Mouse (Mus musculus) kidney, postnatal 10 days (tissue): ENCODE results near the gene Sox5.

ENCODE experiments used
- DNase-seq: peaks from one replicate; pipeline ENCODE4 v3.0.0; 2021; ENCODE audit warnings: mixed read lengths

Gene Sox5

DNA sequence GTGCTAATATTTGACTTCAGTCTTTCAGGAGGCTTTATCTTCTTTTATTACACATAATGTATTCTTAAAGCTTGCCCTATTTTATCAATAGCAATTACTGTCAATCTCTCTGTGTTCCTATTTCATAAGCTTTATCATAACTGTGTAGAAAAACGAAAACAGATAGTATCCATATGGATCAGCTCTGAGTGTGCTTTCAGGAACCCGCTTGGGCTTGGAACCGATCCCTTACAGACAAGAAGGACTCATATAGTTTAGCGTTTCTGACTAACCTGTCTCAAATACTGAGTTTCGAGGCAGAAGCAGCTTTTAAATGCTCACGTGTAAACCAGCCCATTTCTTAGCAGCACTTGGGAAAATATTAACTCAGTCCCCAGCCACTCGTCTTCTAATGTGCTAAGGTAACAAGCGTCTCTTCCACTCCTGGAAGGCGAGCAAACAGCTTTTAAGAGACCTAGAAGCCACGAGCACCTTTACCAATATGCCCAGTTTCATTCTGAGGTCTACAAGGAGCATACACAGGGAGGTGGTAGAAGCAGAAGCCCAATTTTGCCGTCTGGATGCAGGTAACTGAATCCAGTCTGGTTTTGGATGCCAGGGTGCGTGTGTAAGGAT, 706.3 kb downstream of the Sox5 start:
- DNase-seq: no peak

DNA sequence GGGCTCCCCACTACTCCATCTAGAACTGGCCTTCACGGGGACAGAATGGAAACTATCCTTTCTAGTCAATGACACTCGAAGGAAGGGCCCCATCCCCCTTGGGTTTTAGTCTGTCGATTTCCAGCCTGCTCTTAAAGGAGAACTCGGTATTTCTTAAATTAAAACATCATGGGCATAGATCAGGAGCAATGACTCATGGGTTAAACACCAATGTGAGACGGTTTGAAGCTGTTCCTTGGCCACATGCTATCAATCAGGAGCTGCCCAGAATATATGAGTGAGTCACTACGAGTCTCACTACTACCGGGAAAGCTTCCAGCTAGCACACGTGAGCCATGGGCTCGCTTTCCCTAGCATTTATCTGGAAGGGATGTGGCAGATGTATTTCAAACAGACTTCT, 707.0 kb downstream of the Sox5 start:
- peak; percentile 30 for DNase-seq

DNA sequence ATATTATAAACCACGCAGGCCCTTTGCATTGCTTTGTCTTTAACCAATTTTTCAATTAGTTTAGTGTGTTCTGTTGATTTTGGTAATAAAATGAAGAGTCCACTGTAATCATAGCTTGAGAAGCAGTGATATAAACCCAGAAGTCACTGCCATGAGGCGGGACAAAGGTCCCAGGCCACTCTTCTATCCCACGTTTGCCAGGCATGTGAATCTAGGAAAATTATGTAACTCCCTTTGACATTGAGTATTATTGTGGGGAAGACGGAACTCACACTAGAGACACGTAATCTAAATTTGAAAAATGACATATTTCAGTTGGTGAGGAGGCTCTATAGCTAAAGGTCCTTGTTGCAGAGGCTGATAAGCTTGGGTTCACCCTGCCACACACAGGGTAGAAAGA, 711.3 kb downstream of the Sox5 start:
- DNase-seq: no peak

DNA sequence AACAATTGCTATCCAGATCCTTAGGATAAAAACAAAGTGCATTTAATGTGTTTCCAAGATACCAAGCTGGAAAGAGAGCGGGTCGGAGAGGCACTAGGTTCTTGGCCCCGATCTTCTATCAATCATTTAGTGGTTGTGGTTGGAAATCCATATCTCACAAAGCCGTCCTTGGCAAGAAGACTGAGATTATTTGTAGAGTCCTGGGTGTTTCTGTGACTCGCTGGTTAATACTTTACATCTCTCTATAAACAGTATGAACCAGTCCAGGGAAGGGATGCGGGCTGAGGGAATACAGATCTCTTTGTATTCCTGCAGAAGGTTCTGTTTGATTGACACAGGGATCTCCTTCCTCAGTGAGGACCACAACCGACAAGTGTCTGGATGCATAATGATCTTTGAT, 714.3 kb downstream of the Sox5 start:
- DNase-seq: no peak

DNA sequence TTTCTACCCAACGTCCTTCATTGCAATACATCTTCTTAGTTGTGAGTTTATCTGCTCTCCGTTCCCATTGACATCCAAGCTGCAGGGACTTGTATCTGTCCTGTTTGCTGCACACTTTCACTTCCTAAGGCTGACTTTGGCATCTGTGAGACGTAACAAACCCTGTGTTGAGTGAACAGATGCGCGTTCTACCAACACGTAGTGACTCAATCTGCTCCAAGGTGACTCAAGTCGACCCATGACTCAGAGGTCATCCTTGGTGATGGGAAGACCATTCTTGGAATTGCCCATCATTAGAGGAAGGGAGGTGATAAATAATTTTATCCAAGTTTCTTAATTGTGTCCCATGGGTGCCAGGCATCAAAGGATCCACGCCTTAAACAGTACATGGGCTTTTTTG, 719.3 kb downstream of the Sox5 start:
- no peak for DNase-seq

DNA sequence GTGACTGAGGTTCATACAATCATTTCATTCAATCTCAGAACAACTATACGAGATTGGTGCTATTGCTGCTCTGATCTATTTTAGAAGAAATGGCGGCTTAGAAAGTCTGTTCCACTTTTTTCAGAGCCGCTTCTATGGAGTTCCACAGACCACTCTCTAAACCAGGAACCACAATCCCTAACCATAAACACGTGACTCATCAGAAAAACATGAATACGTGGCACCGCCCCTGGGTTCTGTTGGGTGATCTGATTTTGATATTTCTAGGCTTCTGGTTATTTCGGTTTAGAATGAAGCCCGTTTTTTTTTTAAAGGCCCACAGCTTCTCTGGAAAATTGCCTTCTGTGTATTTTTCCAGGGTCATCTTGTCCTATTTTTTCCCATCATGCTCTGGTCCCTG, 720.0 kb downstream of the Sox5 start:
- no peak for DNase-seq

DNA sequence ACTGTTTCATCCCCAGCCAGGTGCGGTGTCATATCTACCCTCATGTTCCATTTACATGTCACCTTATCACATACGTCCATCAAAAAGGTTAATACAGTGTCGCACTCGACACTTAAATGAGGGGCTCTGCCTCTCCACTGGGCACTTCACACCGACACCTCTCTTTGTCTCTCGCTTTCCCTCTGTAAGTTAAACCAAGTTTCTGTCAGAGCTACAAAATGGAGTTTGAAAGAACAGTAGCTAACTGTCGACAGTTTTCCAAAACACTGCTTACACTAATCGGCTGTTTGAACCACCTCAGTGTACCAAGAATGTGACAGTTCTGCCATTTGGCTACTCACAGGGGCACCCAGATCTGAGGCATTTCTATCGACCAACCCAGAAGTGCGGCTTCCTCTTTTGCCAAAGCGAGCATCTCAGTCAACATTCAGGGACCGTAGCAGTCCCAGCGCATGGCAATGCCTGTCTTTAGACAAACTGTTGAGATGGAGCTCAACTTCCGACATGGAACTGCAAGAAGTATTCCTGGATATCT, 724.6 kb downstream of the Sox5 start:
- DNase-seq: no peak

DNA sequence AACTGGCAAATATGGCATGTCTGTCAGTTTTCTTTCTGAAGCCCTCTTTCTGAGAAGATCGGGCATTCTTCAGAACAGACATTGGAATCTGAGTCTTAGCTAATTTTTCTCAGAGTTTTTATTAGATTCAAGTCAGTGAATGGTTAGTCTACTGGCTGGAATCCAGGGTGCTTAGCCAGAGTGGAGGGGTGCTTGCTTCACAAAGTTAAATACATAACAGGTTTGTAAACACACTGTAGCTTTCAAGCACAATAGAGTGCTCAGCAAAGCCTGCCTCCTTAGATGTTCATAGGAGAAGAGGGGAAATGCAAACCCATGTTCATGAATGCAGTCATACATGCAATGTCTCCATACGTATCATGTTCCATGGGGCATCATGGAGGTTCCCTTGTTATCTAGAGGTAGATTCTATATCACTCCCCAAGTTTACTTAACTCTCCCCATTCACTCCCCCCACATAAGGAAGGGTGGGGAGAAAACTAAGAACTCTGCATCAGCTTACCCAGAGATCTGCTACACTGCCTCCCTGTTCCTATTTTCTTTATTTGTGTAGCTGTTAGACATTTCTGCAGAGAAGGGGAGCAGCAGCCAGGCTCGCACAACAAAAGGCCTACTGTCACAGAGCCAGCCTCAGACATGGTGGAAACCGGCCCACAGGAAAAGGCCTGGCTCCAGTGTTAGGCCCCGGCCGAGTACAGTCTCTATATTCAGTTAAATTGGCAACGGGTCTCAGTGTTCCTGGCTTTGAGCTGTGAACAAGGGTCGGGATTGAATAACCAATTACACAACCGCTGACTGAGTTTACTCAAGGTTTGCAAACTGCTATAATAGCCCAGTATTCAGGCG, 725.3 kb downstream of the Sox5 start:
- DNase-seq: peak; percentile 65

DNA sequence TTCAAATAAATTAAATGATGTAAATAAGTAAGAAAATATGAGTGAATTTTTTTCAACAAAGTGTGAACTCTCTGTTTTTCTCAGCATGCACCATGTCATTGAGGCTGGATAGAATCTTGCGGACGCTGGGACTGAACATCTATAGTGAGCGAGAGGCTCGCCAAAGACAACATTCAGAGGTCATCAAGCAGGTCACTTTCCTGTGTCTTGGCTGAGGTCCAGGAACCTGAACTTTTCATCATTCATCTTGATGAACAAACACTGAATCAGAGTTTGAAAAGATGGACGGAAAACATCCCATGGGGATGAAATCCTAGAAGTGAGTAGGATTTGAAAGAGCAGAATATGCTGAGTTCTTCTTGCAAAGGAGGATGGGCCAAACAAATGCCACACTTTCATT, 729.3 kb downstream of the Sox5 start:
- peak; percentile 15 for DNase-seq

DNA sequence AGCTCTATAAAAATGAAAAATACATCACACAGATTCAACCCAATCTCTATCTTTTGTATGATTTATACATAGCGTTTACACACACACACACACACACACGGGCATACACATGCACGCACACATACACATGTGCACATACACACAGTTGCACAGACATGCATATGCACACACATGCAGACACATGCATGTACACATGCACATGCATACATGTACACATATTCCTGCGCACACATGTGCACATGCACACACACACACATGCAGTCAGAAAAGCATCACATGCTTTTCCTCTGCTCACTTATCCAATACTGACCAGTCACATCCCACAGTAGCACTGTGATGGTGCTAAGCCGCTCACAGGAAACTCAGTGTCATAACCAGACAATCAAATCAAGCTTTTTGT, 730.5 kb downstream of the Sox5 start:
- no peak for DNase-seq

DNA sequence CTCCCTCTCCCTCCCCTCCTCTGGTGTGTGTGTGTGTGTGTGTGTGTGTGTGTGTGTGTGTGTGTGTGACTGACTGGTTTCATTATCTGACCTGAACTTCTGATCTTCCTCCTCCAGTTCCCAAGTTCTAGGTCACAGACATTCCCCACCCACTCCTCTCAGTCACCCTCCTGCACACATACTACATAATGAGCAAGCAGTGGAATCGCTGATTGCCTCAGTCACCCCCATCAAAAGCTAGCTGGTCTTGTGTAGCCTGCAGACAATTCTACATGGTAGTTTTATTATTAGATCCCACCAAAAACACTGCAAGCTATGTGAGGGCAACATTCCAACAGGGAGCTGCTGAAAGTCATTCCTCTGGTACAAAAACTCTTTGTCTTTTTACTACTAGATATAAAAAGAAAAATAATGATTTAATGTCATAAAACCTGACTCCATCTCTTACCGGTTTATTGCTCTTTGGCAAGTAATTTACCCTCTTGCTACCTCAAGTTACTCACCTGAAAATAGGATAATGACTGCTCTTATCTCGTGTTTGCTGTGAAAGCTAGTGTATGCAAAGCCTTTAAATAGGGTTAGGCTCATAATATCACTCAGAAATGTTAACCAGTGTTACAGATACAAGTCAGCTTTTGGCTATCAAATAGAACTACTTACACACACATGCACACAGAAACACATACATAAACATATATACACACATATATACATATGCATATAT, 733.4 kb downstream of the Sox5 start:
- DNase-seq: no peak

DNA sequence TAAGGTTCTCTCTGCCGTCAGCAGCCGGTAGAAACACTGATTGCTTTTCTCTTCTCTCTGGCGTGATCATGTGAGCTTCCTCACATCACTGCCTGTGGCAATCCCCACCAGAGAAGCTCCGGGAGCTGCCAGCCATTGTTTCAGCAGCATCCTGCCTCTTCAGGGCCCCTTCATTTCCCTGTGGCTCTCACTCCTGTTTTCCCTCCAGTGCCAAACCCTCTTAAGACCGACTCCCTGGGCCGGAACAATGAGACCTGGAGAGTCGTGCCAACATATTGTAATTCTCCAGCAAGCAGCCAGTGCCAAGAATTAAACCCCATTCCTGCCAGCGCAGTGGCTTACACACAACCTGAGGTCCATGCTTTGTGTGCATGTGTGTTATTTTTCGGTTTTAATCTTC, 736.3 kb downstream of the Sox5 start:
- DNase-seq: peak; percentile 26

DNA sequence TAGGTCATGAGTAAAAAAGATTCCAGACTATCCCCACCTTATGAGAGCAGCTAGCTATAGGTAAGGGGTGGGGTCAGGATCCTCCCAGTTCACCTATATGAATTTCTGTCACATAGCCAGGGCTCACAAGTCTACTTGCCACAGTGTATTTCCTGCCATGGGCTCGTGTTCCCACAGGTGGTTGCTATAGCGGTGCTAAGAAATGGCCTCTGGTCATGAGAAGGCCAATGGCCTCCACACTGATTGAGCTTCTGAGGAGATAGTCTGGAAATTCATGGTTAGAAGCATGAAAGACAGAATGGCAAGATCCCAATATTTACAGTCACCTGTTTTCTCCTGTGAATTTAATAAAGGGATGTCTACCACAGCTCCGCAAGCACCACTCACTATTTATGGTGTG, 737.4 kb downstream of the Sox5 start:
- no peak for DNase-seq

DNA sequence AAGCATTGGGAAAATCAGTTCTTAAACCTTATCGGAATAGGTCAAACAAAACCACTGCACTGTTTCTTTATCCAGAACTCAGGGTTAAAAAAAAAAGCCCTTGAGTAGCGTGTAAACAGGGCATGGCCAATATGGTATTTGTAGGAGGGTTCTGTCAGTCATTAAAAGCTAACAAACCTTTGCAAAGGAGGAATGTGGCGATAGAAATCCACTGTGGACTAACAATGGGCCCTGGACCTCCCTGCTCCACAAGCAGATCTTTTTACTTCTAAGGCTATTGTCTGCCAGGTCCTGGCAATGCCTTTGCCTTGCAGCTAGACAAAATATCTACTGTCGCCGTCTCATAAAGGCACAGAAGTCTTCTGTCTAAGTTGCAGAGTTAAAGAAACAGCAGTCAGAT, 738.8 kb downstream of the Sox5 start:
- no peak for DNase-seq

DNA sequence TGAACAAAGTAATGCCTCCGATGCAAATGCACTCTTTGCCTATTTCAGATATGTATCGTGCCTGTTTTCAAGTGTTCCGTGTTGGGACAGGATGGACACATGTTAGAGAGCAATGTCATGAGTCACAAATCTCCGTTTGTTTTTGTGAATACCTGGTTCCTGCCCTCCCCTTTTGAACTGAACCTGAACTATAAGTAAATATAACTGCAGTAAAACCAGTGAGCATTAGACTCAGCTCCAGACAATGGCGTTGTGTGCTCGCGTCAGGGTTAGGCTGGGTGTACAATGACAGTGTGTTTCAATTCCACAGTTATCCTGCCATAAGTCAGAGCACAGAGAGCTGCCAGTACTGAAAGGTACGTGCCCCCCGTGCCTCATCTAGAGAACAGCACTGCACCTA, 739.8 kb downstream of the Sox5 start:
- no peak for DNase-seq

DNA sequence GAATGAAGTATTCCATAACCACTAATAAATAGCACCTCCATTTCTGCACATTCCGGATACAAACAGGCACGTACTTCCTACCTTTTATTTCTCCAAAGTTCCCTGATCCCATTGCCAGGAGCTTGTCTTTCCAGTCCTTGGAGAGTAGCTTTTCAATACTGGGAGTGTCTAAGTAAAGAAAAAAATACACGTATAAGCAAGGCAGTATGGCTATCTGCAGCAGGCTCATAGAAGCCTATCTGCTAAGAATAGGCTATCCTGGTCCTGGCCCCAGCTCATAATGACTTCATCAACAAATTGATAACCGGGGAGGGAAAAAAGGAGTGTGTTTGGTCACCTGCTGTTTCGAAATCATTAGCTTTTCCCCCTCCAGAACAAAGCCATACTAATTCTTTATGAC, 740.6 kb downstream of the Sox5 start:
- DNase-seq: no peak

DNA sequence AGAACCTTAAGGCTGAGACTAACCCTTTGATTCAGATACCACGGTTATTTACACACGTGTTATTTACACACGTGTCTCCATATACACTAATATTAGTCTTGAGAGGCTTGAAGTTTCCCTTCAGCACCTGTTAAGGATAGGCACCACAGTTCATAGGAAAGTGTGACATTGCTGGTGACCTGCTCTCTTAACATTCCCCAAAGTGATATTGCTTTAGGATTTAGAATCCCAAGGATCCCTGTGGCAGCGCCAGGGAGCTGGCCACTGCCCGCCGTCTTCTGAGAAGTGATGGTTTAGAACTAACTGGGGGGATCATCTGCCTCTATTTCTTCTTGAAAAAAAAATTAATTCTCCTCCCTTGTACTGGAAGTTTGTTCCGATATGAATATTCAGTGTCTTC, 741.4 kb downstream of the Sox5 start:
- no peak for DNase-seq

DNA sequence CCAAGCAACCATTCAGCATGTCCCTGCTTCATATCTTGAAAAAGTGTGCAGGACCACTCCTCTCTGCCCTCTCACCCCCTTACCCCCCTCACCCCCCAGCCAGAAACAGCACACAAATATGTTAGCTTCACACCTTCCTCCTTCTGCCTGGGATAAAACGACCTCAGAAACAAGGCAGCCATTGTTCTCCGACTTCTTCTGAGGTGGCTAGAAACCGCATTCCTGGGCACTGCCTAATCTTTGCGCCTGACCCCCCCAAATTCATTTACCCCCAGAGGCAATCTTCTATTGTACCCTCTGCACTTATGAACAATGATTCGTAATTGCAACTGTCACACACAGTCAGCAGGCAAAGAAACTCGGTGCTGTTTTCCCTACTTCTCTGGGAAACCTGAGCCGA, 742.6 kb downstream of the Sox5 start:
- no peak for DNase-seq

DNA sequence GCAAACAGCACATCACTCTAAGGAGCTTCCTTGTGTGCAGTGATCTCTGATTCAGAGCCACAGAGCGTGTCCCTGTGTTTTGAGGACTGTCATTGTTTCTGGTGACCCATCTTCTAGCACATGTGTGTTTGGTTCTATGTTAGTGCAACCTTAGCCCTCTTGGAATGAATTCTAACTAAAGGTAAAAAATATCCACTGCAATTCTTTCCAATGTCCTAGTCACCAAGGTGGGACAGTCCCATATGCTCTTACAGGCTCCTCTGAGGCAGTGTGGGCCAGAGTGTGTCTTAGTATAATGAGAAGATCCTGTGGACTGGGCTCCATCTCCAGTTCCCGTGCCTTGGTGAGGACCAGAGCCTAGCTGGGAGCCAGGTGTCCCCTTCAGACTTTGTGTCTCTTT, 748.6 kb downstream of the Sox5 start:
- DNase-seq: no peak

DNA sequence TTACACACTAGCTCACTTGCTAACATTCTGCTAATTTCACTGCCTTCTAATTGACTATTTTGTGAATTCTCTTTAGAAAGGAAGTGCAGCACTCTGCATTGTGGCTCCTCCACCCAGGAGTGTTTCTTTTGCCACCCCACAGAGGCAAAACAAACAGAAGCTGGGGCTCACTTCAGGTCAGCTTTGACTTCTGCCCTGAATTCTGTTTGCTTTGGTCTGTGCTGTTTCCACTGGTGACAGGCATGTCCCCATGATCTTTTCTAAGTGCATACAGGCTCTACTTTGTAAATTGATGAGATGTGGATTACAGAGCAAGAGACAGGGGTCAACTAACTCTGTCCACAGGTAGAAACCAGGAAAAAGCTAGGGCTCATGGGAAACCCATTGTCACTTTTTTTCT, 764.8 kb downstream of the Sox5 start:
- no peak for DNase-seq

DNA sequence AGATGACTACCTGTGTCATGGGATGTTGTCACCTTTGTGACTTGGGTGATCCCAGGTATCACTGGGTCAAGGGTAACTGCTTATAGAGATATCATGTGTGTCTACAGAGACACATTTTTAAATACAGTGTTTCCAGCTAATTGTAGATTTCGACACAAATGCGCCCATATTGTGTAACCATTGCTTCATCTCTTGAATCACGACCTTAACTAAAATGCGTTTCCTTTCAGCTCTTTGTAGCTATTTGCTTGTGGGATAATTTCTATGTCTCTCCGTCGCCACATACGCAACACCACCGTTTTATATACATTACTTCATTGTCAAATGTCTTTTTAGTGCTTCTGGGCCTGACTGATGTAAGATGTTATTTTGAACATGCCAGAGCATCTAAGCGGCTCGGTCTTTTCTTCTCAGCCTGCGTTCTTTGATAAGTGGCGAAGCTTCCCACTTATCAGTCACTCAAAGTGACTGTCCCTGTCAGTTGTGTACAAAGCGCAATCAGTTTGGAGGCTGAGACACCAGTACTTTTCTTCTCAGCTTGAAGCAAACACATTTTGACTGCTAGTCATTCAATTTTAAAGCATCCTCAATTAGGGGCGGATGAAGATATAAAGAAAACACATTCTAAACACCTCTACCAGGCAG, 769.8 kb downstream of the Sox5 start:
- DNase-seq: no peak

DNA sequence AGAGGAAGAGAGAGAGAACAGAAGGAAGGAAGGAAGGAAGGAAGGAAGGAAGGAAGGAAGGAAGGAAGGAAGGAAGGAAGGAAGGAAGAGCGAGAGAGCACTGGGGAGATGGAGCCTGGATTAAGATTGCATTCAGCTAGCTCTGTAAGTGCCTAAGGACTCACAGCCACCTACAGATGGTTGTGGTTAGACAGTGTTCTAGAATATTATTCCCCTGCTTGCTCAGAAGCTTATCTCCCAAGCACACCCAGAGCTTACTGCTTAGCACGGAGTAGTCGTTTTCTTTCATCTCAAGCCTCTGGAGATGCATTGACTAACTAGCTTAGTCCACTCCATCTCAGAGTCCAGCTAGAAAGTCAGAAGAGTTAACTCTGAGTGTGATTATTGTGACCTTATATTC, 770.8 kb downstream of the Sox5 start:
- DNase-seq: no peak

DNA sequence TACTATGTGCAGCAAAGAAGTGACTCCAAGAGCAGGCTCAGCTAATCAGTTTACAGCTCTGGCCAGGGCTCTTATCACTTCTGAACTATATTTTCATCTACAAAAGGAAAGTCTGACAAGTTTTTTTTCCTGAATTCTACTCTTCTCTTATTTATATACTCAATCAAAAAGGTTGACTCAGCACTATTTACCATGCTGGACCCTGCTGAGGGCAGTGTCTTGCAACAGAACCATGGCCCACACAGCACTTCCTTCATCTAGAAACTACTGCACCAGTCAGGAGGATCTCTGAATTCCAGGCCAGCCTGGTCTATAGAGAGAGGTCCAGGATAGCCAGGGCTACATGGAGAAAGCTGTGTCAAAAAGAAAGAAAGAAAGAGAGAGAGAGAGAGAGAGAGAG, 771.5 kb downstream of the Sox5 start:
- no peak for DNase-seq
